Mouse (Mus musculus): ENCODE measurements around the gene Sh3gl2.

DNA sequence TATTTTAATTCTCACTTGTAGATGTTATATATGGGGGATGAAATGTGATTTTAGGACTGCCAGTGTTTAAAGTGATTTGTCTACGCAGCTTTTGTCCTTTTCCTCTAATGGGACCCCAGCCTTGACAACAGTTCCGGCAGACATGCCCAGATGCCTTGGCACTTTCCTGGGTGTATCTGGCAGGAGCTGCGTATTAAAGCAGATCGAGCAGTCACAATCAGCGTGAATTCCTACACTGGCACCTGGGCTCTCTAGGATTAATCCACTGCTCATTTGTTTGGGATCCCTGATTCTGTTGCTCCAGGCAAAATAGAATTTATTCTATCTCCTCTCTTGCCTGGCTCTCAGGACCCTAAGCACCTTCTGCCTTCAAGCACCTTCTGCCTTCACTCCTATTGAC lies 171.7 kb downstream of the Sh3gl2 start:
- TF ChIP-seq CTCF (IDR thresholded peaks at IDR 0.05; ENCODE audit: control insufficient read depth, insufficient read depth, insufficient replicate concordance, low read depth, low read length) = no peak
- TF ChIP-seq POLR2A (IDR thresholded peaks at IDR 0.05; ENCODE audit: control insufficient read depth, low read depth, low read length) = no peak

All from testis, adult 2 months (tissue).